Comparison of ENCODE assay signal across 15 mouse cellular contexts in genomic region chr6:53306156-53306555, GRCm38 (mm10).
"Had no signal": no experiment of that assay in that cellular context is flagged by ENCODE, and none has a peak within 500 bp of the region (broad histone marks: within the 10 kb centered on the region; RNA-seq: fewer than 3 reads in every experiment).

No protein-coding gene starts in this region.

- H3K4me2 ChIP-seq: lung, embryonic 14.5 days; midbrain, embryonic 11.5 days; midbrain, embryonic 13.5 days; midbrain, embryonic 15.5 days; neural tube, embryonic 12.5 days; stomach, embryonic 15.5 days had no signal

- H3K4me3 ChIP-seq: megakaryocyte, embryonic 14.5 days; midbrain, embryonic 13.5 days; midbrain, embryonic 15.5 days; neural tube, embryonic 12.5 days; stomach, embryonic 15.5 days had no signal

- H3K9me3 ChIP-seq: midbrain, embryonic 13.5 days; midbrain, embryonic 15.5 days; neural tube, embryonic 12.5 days; stomach, embryonic 15.5 days had no signal

- H3K9ac ChIP-seq: lung, embryonic 14.5 days; midbrain, embryonic 13.5 days; midbrain, embryonic 15.5 days; neural tube, embryonic 12.5 days; stomach, embryonic 15.5 days had no signal

- ATAC-seq: midbrain, embryonic 13.5 days; midbrain, embryonic 15.5 days had no signal

- H3K27ac ChIP-seq: midbrain, embryonic 13.5 days; midbrain, embryonic 15.5 days; neural tube, embryonic 12.5 days; stomach, embryonic 15.5 days; stomach, postnatal 0 days had no signal

- H3K27me3 ChIP-seq: midbrain, embryonic 13.5 days; midbrain, embryonic 15.5 days; neural tube, embryonic 12.5 days; stomach, embryonic 15.5 days had no signal

- H3K36me3 ChIP-seq: midbrain, embryonic 13.5 days; midbrain, embryonic 15.5 days; neural tube, embryonic 12.5 days; stomach, embryonic 15.5 days had no signal

- DNase-seq: lung, adult 18-20 months; lung, embryonic 14.5 days; lung, postnatal 10 days; lung, postnatal 4 days; right cerebral cortex, postnatal 14 days; thymus, adult 2 months; thymus, postnatal 25 days; thymus, postnatal 4 days had no signal

- H3K4me1 ChIP-seq: midbrain, embryonic 15.5 days had no signal
